Mouse (Mus musculus): ENCODE data around the gene Dclre1a.
"Not testable (repeated sequence)": the region's sequence is repeated elsewhere in the genome, so short reads cannot be mapped to it uniquely, and the experiment has no call there.

Gene Dclre1a

GRCm38 (mm10) chr19:56548230-56549032 lies 409 bp upstream of the Dclre1a start, which contains the start of gene Nhlrc2:
Gene Nhlrc2, plus strand, starts transcription at chr19:56548261.
- peak; percentile 86 for DNase-seq (ENCODE audit: low spot score)

GRCm38 (mm10) chr19:56546031-56546430 lies 2.0 kb downstream of the Dclre1a start:
- DNase-seq (ENCODE audit: low spot score) = no peak

GRCm38 (mm10) chr19:56544681-56545388 lies 3.2 kb downstream of the Dclre1a start:
- DNase-seq (ENCODE audit: low spot score) = no peak

GRCm38 (mm10) chr19:56543320-56543719 lies 4.7 kb downstream of the Dclre1a start:
- DNase-seq (ENCODE audit: low spot score) = no peak

- DNase-seq (ENCODE audit: low spot score) = no peak
These were observed 12.3 kb downstream of the Dclre1a start for GRCm38 (mm10) chr19:56535765-56536164.

GRCm38 (mm10) chr19:56535064-56535463 lies 13.0 kb downstream of the Dclre1a start:
- no peak for DNase-seq (ENCODE audit: low spot score)

GRCm38 (mm10) chr19:56534337-56534736 lies 13.7 kb downstream of the Dclre1a start:
- DNase-seq (ENCODE audit: low spot score) = no peak

- no peak for DNase-seq (ENCODE audit: low spot score)
These were observed 14.5 kb downstream of the Dclre1a start for GRCm38 (mm10) chr19:56533291-56534071.

GRCm38 (mm10) chr19:56531251-56531650 lies 16.8 kb downstream of the Dclre1a start:
- no peak for DNase-seq (ENCODE audit: low spot score)

GRCm38 (mm10) chr19:56530529-56530928 lies 17.5 kb downstream of the Dclre1a start:
- not testable (repeated sequence) for DNase-seq (ENCODE audit: low spot score)

GRCm38 (mm10) chr19:56519408-56519807 lies 28.6 kb downstream of the Dclre1a start:
- DNase-seq (ENCODE audit: low spot score) = not testable (repeated sequence)

GRCm38 (mm10) chr19:56513527-56513926 lies 34.5 kb downstream of the Dclre1a start:
- not testable (repeated sequence) for DNase-seq (ENCODE audit: low spot score)

- DNase-seq (ENCODE audit: low spot score) = not testable (repeated sequence)
These were observed 36.8 kb downstream of the Dclre1a start for GRCm38 (mm10) chr19:56511207-56511606.

GRCm38 (mm10) chr19:56503525-56503924 lies 44.5 kb downstream of the Dclre1a start:
- not testable (repeated sequence) for DNase-seq (ENCODE audit: low spot score)

GRCm38 (mm10) chr19:56503069-56503468 lies 45.0 kb downstream of the Dclre1a start:
- not testable (repeated sequence) for DNase-seq (ENCODE audit: low spot score)

GRCm38 (mm10) chr19:56494157-56494556 lies 53.9 kb downstream of the Dclre1a start:
- DNase-seq (ENCODE audit: low spot score) = not testable (repeated sequence)

- no peak for DNase-seq (ENCODE audit: low spot score)
These were observed 58.4 kb downstream of the Dclre1a start for GRCm38 (mm10) chr19:56489601-56490000.

- DNase-seq (ENCODE audit: low spot score) = no peak
These were observed 60.7 kb downstream of the Dclre1a start for GRCm38 (mm10) chr19:56487339-56487738.

GRCm38 (mm10) chr19:56486926-56487325 lies 61.1 kb downstream of the Dclre1a start:
- DNase-seq (ENCODE audit: low spot score) = no peak

GRCm38 (mm10) chr19:56485376-56486271 lies 62.4 kb downstream of the Dclre1a start:
- DNase-seq (ENCODE audit: low spot score) = peak; percentile 67
